Mouse (Mus musculus): ENCODE measurements at regions not wholly inside any gene's neighbourhood (a gene's known extent, or its start where the extent isn't known, plus 50 kb on each side); places are given as distances from the start of the nearest gene placed in this dataset.

DNA sequence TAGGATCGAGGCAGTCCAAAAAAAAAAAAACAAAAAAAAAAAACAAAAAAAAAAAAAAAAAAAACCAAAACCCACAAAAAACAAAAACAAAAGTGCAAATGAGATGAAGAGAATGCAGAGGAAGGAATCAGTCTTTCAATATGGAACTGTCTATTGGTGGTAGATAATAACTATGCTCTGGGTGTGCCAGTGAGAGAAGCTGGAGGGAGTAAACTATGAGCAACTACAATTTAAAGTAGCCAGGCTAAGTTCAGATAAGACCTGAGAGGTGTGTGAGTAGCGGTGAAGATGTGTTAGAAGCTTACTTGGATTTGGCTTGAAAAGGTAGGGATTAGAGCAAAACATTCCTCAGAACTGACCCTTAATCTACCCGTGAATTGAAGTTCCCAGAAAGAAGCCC, 200.1 kb upstream of the Egfl6 start:
- TF ChIP-seq CTCF (IDR thresholded peaks at IDR 0.05; ENCODE audit: borderline replicate concordance, insufficient read depth, low read length) (no peak), POLR2A (IDR thresholded peaks at IDR 0.05; ENCODE audit: low read depth, low read length) (no peak)
